Mouse (Mus musculus): ENCODE data around the gene Nutf2-ps1. TPM values are rescaled to one million over a fixed set of nuclear protein-coding genes. Genes with fewer than 3 reads are reported as not detected.

The Nutf2-ps1 gene
- total RNA-seq, 2 experiments from 2014 or later: 67.8 to 83.3 TPM

GRCm38 (mm10) chr19:53538796-53539195, 50.1 kb downstream of the Nutf2-ps1 start:
- no peak overlapping the region for H3K4me3 ChIP-seq
- intact Hi-C loops (cut with DNase I): no loop called here
- H3K27ac ChIP-seq: no peak overlapping the region
- TF ChIP-seq CTCF (IDR thresholded peaks at IDR 0.05): no peak
- DNase-seq: no peak

Other genes with a start within 250 kb of the Nutf2-ps1 start
- gene Gm10197, start 217.3 kb downstream of the Nutf2-ps1 start, total RNA-seq (2021): not detected
- 10 to 100 TPM; 28.1 to 30.7 TPM for gene Smndc1, start 198.5 kb downstream of the Nutf2-ps1 start, total RNA-seq (2021)
- gene Dusp5, start 60.0 kb downstream of the Nutf2-ps1 start, total RNA-seq (2021): 1 to 10 TPM in 1 of 2 experiments, under 1 TPM in 1; 0.86 to 1.2 TPM
- gene Smc3, start 11.3 kb upstream of the Nutf2-ps1 start, total RNA-seq (2021): 10 to 100 TPM; 15.6 to 20.0 TPM
- gene Rbm20, start 88.2 kb upstream of the Nutf2-ps1 start, total RNA-seq (2021): 10 to 100 TPM; 72.6 to 73.2 TPM

All from gastrocnemius, adult 2 months (tissue).